Mouse (Mus musculus) hindbrain, embryonic 15.5 days (tissue): ENCODE data around the gene Pip5kl1. TPM values are rescaled to one million over a fixed set of nuclear protein-coding genes. Genes with fewer than 3 reads are reported as not detected.
A peak's percentile ranks its signal among the peaks of the same experiment; 100 is the strongest.

ENCODE experiments used
- ATAC-seq: fragments of 200-750 bp; cut with Nextera tagmentation; 2 replicates; pipeline ENCODE4 v1.8.0; 2017; ENCODE audit warnings: low read depth, moderate number of reproducible peaks, moderate TSS enrichment; ENCODE audit not compliant: low FRiP score
- H3K27ac ChIP-seq: fragments of 300-500 bp; sonication (generic); replicated peaks from 2 replicates; pipeline ENCODE4 v1.5.1; 2015; ENCODE audit warnings: mild to moderate bottlenecking, inconsistent platforms
- H3K27me3 ChIP-seq: fragments of 300-500 bp; sonication (generic); 2 replicates; pipeline ENCODE4 v1.6.1; 2015; ENCODE audit warnings: control low read depth, inconsistent platforms
- H3K36me3 ChIP-seq: fragments of 300-500 bp; sonication (generic); 2 replicates; pipeline ENCODE4 v1.6.1; 2015; ENCODE audit warnings: control low read depth, inconsistent platforms
- H3K4me1 ChIP-seq: fragments of 300-500 bp; sonication (generic); replicated peaks from 2 replicates; pipeline ENCODE4 v1.6.1; 2015; ENCODE audit warnings: control low read depth, inconsistent platforms
- H3K4me2 ChIP-seq: fragments of 300-500 bp; sonication (generic); 2 replicates; pipeline ENCODE4 v1.6.1; 2015; ENCODE audit warnings: moderate library complexity, mild to moderate bottlenecking, inconsistent platforms
- H3K4me3 ChIP-seq: fragments of 300-500 bp; sonication (generic); 2 replicates; pipeline ENCODE4 v1.5.1; 2015; ENCODE audit warnings: mild to moderate bottlenecking, inconsistent platforms
- H3K9ac ChIP-seq: fragments of 300-500 bp; sonication (generic); 2 replicates; pipeline ENCODE4 v1.6.1; 2015; ENCODE audit warnings: inconsistent platforms
- H3K9me3 ChIP-seq: fragments of 300-500 bp; sonication (generic); 2 replicates; pipeline ENCODE4 v1.6.1; 2016; ENCODE audit warnings: control low read depth, inconsistent platforms
- WGBS: fragments of 180-500 bp; shearing (Covaris S2); methylation state at CpG from one replicate; pipeline ENCODE4 v1.1.7; 2015; 5-methylcytosine and 5-hydroxymethylcytosine counted together
- polyA plus RNA-seq: library from polyadenylated mRNA; unstranded; fragments of >200 nt; fragmentation: Nextera tagmentation; extraction: Ambion mirVana; gene quantifications from 2 replicates; pipeline ENCODE4 v1.2.1, GENCODE M21; 2015

The Pip5kl1 gene
- polyA plus RNA-seq, 1 experiment from 2014 or later: 15.3 TPM

- ATAC-seq: no peak
- H3K9ac ChIP-seq: no peak overlapping the region
- WGBS: 88% methylated on average over 5 of the region's 5 CpGs
- no peaks in the 10 kb centered on the region for H3K36me3 ChIP-seq
- no peak overlapping the region for H3K4me3 ChIP-seq
- no peak overlapping the region for H3K4me2 ChIP-seq
- H3K27ac ChIP-seq: no peak overlapping the region
- peaks cover 35% of the 10 kb centered on the region for H3K4me1 ChIP-seq
- H3K9me3 ChIP-seq: no peaks in the 10 kb centered on the region
- no peaks in the 10 kb centered on the region for H3K27me3 ChIP-seq
These were observed 23.4 kb upstream of the Pip5kl1 start for GRCm38 (mm10) chr2:32551236-32551635.

- H3K27me3 ChIP-seq: no peaks in the 10 kb centered on the region
- ATAC-seq: no peak
- H3K4me1 ChIP-seq: peaks cover 39% of the 10 kb centered on the region
- no peak overlapping the region for H3K4me3 ChIP-seq
- H3K36me3 ChIP-seq: no peaks in the 10 kb centered on the region
- no peak overlapping the region for H3K9ac ChIP-seq
- no peak overlapping the region for H3K4me2 ChIP-seq
- 80% methylated on average over 7 of the region's 7 CpGs for WGBS
- H3K9me3 ChIP-seq: no peaks in the 10 kb centered on the region
- no peak overlapping the region for H3K27ac ChIP-seq
These were observed 20.9 kb upstream of the Pip5kl1 start for GRCm38 (mm10) chr2:32553592-32554148.

- no peak overlapping the region for H3K4me3 ChIP-seq
- 25% methylated on average over 4 of the region's 4 CpGs for WGBS
- H3K9ac ChIP-seq: no peak overlapping the region
- peaks cover 45% of the 10 kb centered on the region for H3K4me1 ChIP-seq
- no peak for ATAC-seq
- peak overlapping the region; percentile 43; the same call in 1 of the 2 replicates for H3K27ac ChIP-seq
- no peaks in the 10 kb centered on the region for H3K36me3 ChIP-seq
- H3K4me2 ChIP-seq: no peak overlapping the region
- H3K9me3 ChIP-seq: no peaks in the 10 kb centered on the region
- H3K27me3 ChIP-seq: no peaks in the 10 kb centered on the region
These were observed 19.1 kb upstream of the Pip5kl1 start for GRCm38 (mm10) chr2:32555484-32555883.

GRCm38 (mm10) chr2:32556019-32556418 lies 18.6 kb upstream of the Pip5kl1 start:
- ATAC-seq: no peak
- no peaks in the 10 kb centered on the region for H3K9me3 ChIP-seq
- no peak overlapping the region; the same call in 1 of the 2 replicates for H3K9ac ChIP-seq
- H3K4me1 ChIP-seq: peaks cover 46% of the 10 kb centered on the region
- H3K27me3 ChIP-seq: no peaks in the 10 kb centered on the region
- H3K27ac ChIP-seq: peak overlapping the region; percentile 43
- 64% methylated on average over 7 of the region's 7 CpGs for WGBS
- H3K4me3 ChIP-seq: no peak overlapping the region
- no peak overlapping the region for H3K4me2 ChIP-seq
- no peaks in the 10 kb centered on the region for H3K36me3 ChIP-seq

- no peaks in the 10 kb centered on the region for H3K9me3 ChIP-seq
- peaks cover 9% of the 10 kb centered on the region; the same call in 1 of the 2 replicates for H3K36me3 ChIP-seq
- no peaks in the 10 kb centered on the region for H3K27me3 ChIP-seq
- H3K9ac ChIP-seq: 0 out of 2 replicates have a peak overlapping the region, but pooled peaks have one; percentile 9
- H3K4me1 ChIP-seq: peaks cover 39% of the 10 kb centered on the region
- H3K27ac ChIP-seq: peak overlapping the region; percentile 64
- 14% methylated on average over 5 of the region's 5 CpGs for WGBS
- H3K4me2 ChIP-seq: no peak overlapping the region
- no peak overlapping the region for H3K4me3 ChIP-seq
- ATAC-seq: peak; percentile 87
These were observed 15.0 kb upstream of the Pip5kl1 start for GRCm38 (mm10) chr2:32559570-32559969.

- Histone ChIP-seq H3K9ac (no peak overlapping the region), H3K27ac (no peak overlapping the region), H3K36me3 (peaks cover 33% of the 10 kb centered on the region), H3K4me3 (no peak overlapping the region), H3K4me1 (peaks cover 10% of the 10 kb centered on the region), H3K9me3 (no peaks in the 10 kb centered on the region), H3K27me3 (no peaks in the 10 kb centered on the region), H3K4me2 (no peak overlapping the region)
- WGBS: 42% methylated on average over 4 of the region's 4 CpGs
- no peak for ATAC-seq
These were observed 8.0 kb upstream of the Pip5kl1 start for GRCm38 (mm10) chr2:32566536-32567063.

DNA sequence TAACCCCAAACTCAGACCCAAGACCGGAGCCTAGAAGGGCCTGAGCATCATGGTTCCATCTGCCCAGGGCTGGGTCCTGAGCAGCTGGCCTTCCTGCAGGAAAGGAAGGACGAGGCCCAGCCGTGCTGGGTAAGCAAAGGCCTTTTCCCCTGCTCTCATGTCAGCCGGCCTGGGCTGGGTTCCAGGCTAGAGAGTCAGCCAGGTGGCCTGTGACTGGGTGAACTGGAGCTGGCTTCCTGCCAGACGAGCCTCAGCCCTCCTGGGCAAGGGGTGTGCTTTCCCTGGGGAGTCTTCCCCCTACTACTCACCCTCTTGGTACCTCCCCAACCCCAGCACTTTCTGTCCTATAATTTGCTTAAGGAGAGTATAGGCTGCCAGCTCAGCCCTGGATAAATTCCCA lies 6.4 kb upstream of the Pip5kl1 start:
- H3K27ac ChIP-seq: no peak overlapping the region
- ATAC-seq: no peak
- no peak overlapping the region for H3K4me2 ChIP-seq
- H3K4me3 ChIP-seq: no peak overlapping the region
- H3K9me3 ChIP-seq: no peaks in the 10 kb centered on the region
- WGBS: 65% methylated on average over 5 of the region's 5 CpGs
- H3K9ac ChIP-seq: no peak overlapping the region
- peaks cover 33% of the 10 kb centered on the region for H3K36me3 ChIP-seq
- peaks cover 17% of the 10 kb centered on the region for H3K4me1 ChIP-seq
- H3K27me3 ChIP-seq: no peaks in the 10 kb centered on the region

DNA sequence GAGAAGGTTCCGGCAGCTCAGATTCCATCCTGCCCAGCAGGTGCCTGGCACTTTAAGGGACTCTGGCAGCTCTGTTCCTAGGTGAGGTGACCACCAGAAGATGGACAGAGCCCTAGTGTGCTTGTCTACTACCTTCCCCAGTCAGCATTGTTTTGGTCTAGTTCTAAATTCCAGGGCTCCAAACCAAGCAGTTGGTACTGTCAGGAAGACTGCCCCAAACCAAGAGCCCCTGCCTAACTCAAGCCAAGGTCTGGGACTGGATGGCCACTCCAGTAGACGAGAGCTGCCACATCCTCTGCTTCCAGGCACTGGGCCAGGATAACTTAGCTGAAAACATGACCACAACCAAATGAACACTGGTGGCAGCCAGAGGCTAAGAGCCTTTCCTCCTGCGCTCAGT lies 5.7 kb upstream of the Pip5kl1 start:
- peaks cover 28% of the 10 kb centered on the region for H3K36me3 ChIP-seq
- H3K9me3 ChIP-seq: no peaks in the 10 kb centered on the region
- no peak overlapping the region for H3K9ac ChIP-seq
- H3K4me1 ChIP-seq: peaks cover 17% of the 10 kb centered on the region
- H3K27ac ChIP-seq: no peak overlapping the region
- 85% methylated on average over 3 of the region's 3 CpGs for WGBS
- H3K4me3 ChIP-seq: no peak overlapping the region
- no peaks in the 10 kb centered on the region for H3K27me3 ChIP-seq
- H3K4me2 ChIP-seq: no peak overlapping the region
- no peak for ATAC-seq

GRCm38 (mm10) chr2:32570698-32571494 lies 3.7 kb upstream of the Pip5kl1 start, which contains the start of gene Dpm2:
TSS of gene Dpm2 (plus strand) at chr2:32570858.
- H3K9me3 ChIP-seq: no peaks in the 10 kb centered on the region
- ATAC-seq: peak; percentile 72
- H3K4me1 ChIP-seq: peaks cover 29% of the 10 kb centered on the region
- WGBS: 2% methylated on average over 36 of the region's 36 CpGs
- peak within 1 kb of the TSS; percentile 69 for H3K9ac ChIP-seq
- peak within 1 kb of the TSS; percentile 88 for H3K4me2 ChIP-seq
- no peaks in the 10 kb centered on the region for H3K27me3 ChIP-seq
- peaks cover 15% of the 10 kb centered on the region for H3K36me3 ChIP-seq
- peak within 1 kb of the TSS; percentile 71 for H3K4me3 ChIP-seq
- H3K27ac ChIP-seq: peak within 1 kb of the TSS; percentile 75

- Histone ChIP-seq H3K4me2 (peak overlapping the region; percentile 88), H3K4me1 (peaks cover 33% of the 10 kb centered on the region), H3K27me3 (no peaks in the 10 kb centered on the region), H3K9me3 (no peaks in the 10 kb centered on the region), H3K4me3 (no peak overlapping the region), H3K36me3 (peaks cover 13% of the 10 kb centered on the region), H3K27ac (no peak overlapping the region), H3K9ac (no peak overlapping the region)
- no peak for ATAC-seq
- WGBS: 89% methylated on average over 11 of the region's 11 CpGs
These were observed 2.4 kb upstream of the Pip5kl1 start for GRCm38 (mm10) chr2:32572196-32572595.

DNA sequence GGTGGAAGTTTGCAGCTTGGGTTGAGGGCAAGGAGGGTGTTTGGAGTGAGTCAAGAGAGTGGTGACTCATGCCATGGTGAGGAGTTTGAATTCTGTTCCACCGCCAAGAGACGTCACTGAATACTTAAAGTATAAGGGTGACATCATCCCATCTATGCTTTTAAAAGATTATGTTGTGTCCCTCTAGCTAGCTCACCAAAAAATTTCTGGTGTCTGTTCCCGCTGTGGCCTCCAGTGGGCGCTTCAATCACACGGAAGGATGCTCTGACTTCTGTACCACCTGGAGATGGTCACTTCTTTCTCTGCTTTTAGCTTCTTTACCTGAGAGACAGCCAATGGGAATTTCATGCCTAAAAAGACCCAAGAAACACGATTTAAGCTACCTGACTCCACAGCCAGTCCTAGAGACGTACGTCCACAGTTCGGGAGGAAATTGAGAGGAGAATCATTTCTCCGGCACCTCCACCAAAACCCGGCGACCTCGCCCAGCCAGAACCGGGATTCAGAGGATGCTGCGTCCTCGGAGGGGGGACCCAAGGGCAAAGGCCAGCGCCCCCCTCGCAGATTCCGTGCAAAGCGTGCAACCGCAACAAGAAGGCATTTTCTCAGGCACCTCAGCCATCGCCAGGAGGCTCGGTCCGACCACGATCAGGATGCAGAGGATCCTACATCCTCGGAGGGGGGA lies 446 bp downstream of the Pip5kl1 start:
- WGBS: 1% methylated on average over 26 of the region's 26 CpGs
- H3K9ac ChIP-seq: peak overlapping the region; percentile 59
- no peak for ATAC-seq
- H3K4me2 ChIP-seq: peak overlapping the region; percentile 94
- peak overlapping the region; percentile 46 for H3K27ac ChIP-seq
- H3K36me3 ChIP-seq: no peaks in the 10 kb centered on the region
- peaks cover 33% of the 10 kb centered on the region for H3K4me1 ChIP-seq
- H3K27me3 ChIP-seq: peaks cover 16% of the 10 kb centered on the region
- no peaks in the 10 kb centered on the region for H3K9me3 ChIP-seq
- peak overlapping the region; percentile 54 for H3K4me3 ChIP-seq
